Mouse (Mus musculus) embryonic facial prominence, embryonic 12.5 days (tissue): ENCODE measurements around the gene Gm26938. TPM values are rescaled to one million over a fixed set of nuclear protein-coding genes. Genes with fewer than 3 reads are reported as not detected.
A peak's percentile ranks its signal among the peaks of the same experiment; 100 is the strongest.

Experiments used
- ATAC-seq: fragments of 200-750 bp; cut with Nextera tagmentation; 2 replicates; pipeline ENCODE4 v1.8.0; 2017; ENCODE audit not compliant: insufficient number of reproducible peaks, insufficient read depth, low FRiP score, low TSS enrichment
- H3K27ac ChIP-seq: fragments of 300-500 bp; sonication (generic); 2 replicates; pipeline ENCODE4 v1.5.1; 2016; ENCODE audit warnings: mild to moderate bottlenecking
- H3K27me3 ChIP-seq: fragments of 300-500 bp; sonication (generic); 2 replicates; pipeline ENCODE4 v1.6.1; 2016; ENCODE audit warnings: mild to moderate bottlenecking, moderate library complexity
- H3K36me3 ChIP-seq: fragments of 300-500 bp; sonication (generic); 2 replicates; pipeline ENCODE4 v1.6.1; 2016; ENCODE audit warnings: mild to moderate bottlenecking
- H3K4me1 ChIP-seq: fragments of 300-500 bp; sonication (generic); 2 replicates; pipeline ENCODE4 v1.6.1; 2016
- H3K4me2 ChIP-seq: fragments of 300-500 bp; sonication (generic); replicated peaks from 2 replicates; pipeline ENCODE4 v1.6.1; 2016; ENCODE audit warnings: mild to moderate bottlenecking, moderate library complexity
- H3K4me3 ChIP-seq: fragments of 300-500 bp; sonication (generic); 2 replicates; pipeline ENCODE4 v1.5.1; 2016; ENCODE audit warnings: mild to moderate bottlenecking
- H3K9ac ChIP-seq: fragments of 300-500 bp; sonication (generic); 2 replicates; pipeline ENCODE4 v1.6.1; 2016; ENCODE audit warnings: mild to moderate bottlenecking, moderate library complexity
- H3K9me3 ChIP-seq: fragments of 300-500 bp; sonication (generic); 2 replicates; pipeline ENCODE4 v1.6.1; 2016; ENCODE audit warnings: mild to moderate bottlenecking, moderate library complexity
- WGBS: fragments of 180-500 bp; shearing (Covaris S2); methylation state at CpG from one replicate; pipeline ENCODE4 v1.1.7; 2016; 5-methylcytosine and 5-hydroxymethylcytosine counted together
- polyA plus RNA-seq: library from polyadenylated mRNA; unstranded; fragments of >200 nt; fragmentation: Nextera tagmentation; extraction: Ambion mirVana; gene quantifications from 2 replicates; pipeline ENCODE4 v1.2.1, GENCODE M21; 2016

Gm26938 gene
- polyA plus RNA-seq, 1 experiment from 2014 or later: not detected

- H3K9me3 ChIP-seq: no peaks in the 10 kb centered on the region
- ATAC-seq: no peak
- 81% methylated on average over 13 of the region's 13 CpGs for WGBS
- no peak overlapping the region for H3K4me3 ChIP-seq
- no peak overlapping the region for H3K27ac ChIP-seq
- no peak overlapping the region for H3K4me2 ChIP-seq
- H3K36me3 ChIP-seq: peaks cover 4% of the 10 kb centered on the region; the same call in 1 of the 2 replicates
- no peaks in the 10 kb centered on the region for H3K27me3 ChIP-seq
- H3K4me1 ChIP-seq: peaks cover 11% of the 10 kb centered on the region; the same call in 1 of the 2 replicates
- no peak overlapping the region for H3K9ac ChIP-seq
These were observed 3.2 kb upstream of the Gm26938 start for GRCm38 (mm10) chr5:139829384-139829783.

- no peak for ATAC-seq
- Histone ChIP-seq H3K27ac (no peak overlapping the region), H3K4me3 (no peak overlapping the region), H3K27me3 (no peaks in the 10 kb centered on the region), H3K9me3 (no peaks in the 10 kb centered on the region), H3K4me1 (peaks cover 11% of the 10 kb centered on the region; the same call in 1 of the 2 replicates), H3K4me2 (no peak overlapping the region; the same call in 1 of the 2 replicates), H3K9ac (no peak overlapping the region), H3K36me3 (peaks cover 18% of the 10 kb centered on the region)
- WGBS: 90% methylated on average over 1 of the region's 1 CpGs
These were observed 1.4 kb upstream of the Gm26938 start for GRCm38 (mm10) chr5:139827593-139827992.

- peak overlapping the region; percentile 96 for H3K4me2 ChIP-seq
- H3K9ac ChIP-seq: peak overlapping the region; percentile 75
- WGBS: 39% methylated on average over 11 of the region's 11 CpGs
- H3K4me3 ChIP-seq: peak overlapping the region; percentile 88
- peaks cover 27% of the 10 kb centered on the region for H3K36me3 ChIP-seq
- 0 out of 2 replicates have a peak overlapping the region, but pooled peaks have one; percentile 75 for H3K27ac ChIP-seq
- no peaks in the 10 kb centered on the region for H3K9me3 ChIP-seq
- H3K4me1 ChIP-seq: peaks cover 11% of the 10 kb centered on the region; the same call in 1 of the 2 replicates
- no peak for ATAC-seq
- H3K27me3 ChIP-seq: no peaks in the 10 kb centered on the region
These were observed 260 bp downstream of the Gm26938 start for GRCm38 (mm10) chr5:139825947-139826346.

- no peak overlapping the region for H3K4me2 ChIP-seq
- no peak overlapping the region for H3K4me3 ChIP-seq
- H3K9ac ChIP-seq: no peak overlapping the region
- H3K36me3 ChIP-seq: peaks cover 27% of the 10 kb centered on the region
- ATAC-seq: no peak
- H3K27ac ChIP-seq: no peak overlapping the region
- peaks cover 11% of the 10 kb centered on the region; the same call in 1 of the 2 replicates for H3K4me1 ChIP-seq
- no peaks in the 10 kb centered on the region for H3K27me3 ChIP-seq
- H3K9me3 ChIP-seq: no peaks in the 10 kb centered on the region
- WGBS: 82% methylated on average over 10 of the region's 10 CpGs
These were observed 1.7 kb downstream of the Gm26938 start for GRCm38 (mm10) chr5:139824531-139824930.

GRCm38 (mm10) chr5:139821466-139822459, 4.4 kb downstream of the Gm26938 start:
- no peak overlapping the region for H3K4me2 ChIP-seq
- H3K9me3 ChIP-seq: no peaks in the 10 kb centered on the region
- no peak overlapping the region for H3K27ac ChIP-seq
- peaks cover 11% of the 10 kb centered on the region; the same call in 1 of the 2 replicates for H3K4me1 ChIP-seq
- H3K9ac ChIP-seq: no peak overlapping the region
- peaks cover 27% of the 10 kb centered on the region for H3K36me3 ChIP-seq
- 74% methylated on average over 12 of the region's 12 CpGs for WGBS
- no peaks in the 10 kb centered on the region for H3K27me3 ChIP-seq
- ATAC-seq: no peak
- H3K4me3 ChIP-seq: no peak overlapping the region

- Histone ChIP-seq H3K9me3 (no peaks in the 10 kb centered on the region), H3K36me3 (peaks cover 25% of the 10 kb centered on the region), H3K4me3 (no peak within 1 kb of the TSS), H3K27me3 (peaks cover 5% of the 10 kb centered on the region), H3K4me1 (no peaks in the 10 kb centered on the region), H3K9ac (no peak within 1 kb of the TSS), H3K4me2 (no peak within 1 kb of the TSS), H3K27ac (no peak within 1 kb of the TSS)
- no peak for ATAC-seq
- WGBS: 84% methylated on average over 9 of the region's 9 CpGs
These were observed 6.5 kb downstream of the Gm26938 start, which contains the start of gene Tmem184a for GRCm38 (mm10) chr5:139819538-139820181. Tmem184a (minus strand) TSS chr5:139819917.

- no peaks in the 10 kb centered on the region for H3K9me3 ChIP-seq
- 55% methylated on average over 4 of the region's 4 CpGs for WGBS
- H3K27me3 ChIP-seq: peaks cover 14% of the 10 kb centered on the region
- peaks cover 21% of the 10 kb centered on the region for H3K36me3 ChIP-seq
- no peak overlapping the region for H3K27ac ChIP-seq
- ATAC-seq: no peak
- H3K4me2 ChIP-seq: no peak overlapping the region
- no peaks in the 10 kb centered on the region for H3K4me1 ChIP-seq
- H3K9ac ChIP-seq: no peak overlapping the region
- H3K4me3 ChIP-seq: no peak overlapping the region
These were observed 7.4 kb downstream of the Gm26938 start for GRCm38 (mm10) chr5:139818801-139819200.

- Histone ChIP-seq H3K9ac (no peak overlapping the region), H3K9me3 (no peaks in the 10 kb centered on the region), H3K4me2 (no peak overlapping the region), H3K4me1 (no peaks in the 10 kb centered on the region), H3K4me3 (no peak overlapping the region), H3K27ac (no peak overlapping the region), H3K27me3 (peaks cover 21% of the 10 kb centered on the region), H3K36me3 (peaks cover 13% of the 10 kb centered on the region)
- whole genome bisulfite sequencing: 82% methylated on average over 3 of the region's 3 CpGs
- ATAC-seq: no peak
These were observed 8.2 kb downstream of the Gm26938 start for GRCm38 (mm10) chr5:139818056-139818455.

GRCm38 (mm10) chr5:139817292-139817691, 8.9 kb downstream of the Gm26938 start:
- peaks cover 29% of the 10 kb centered on the region for H3K27me3 ChIP-seq
- H3K4me3 ChIP-seq: no peak overlapping the region
- WGBS: 7% methylated on average over 1 of the region's 1 CpGs
- H3K4me2 ChIP-seq: no peak overlapping the region
- no peak for ATAC-seq
- no peak overlapping the region for H3K27ac ChIP-seq
- peaks cover 6% of the 10 kb centered on the region for H3K36me3 ChIP-seq
- H3K9ac ChIP-seq: no peak overlapping the region
- no peaks in the 10 kb centered on the region for H3K9me3 ChIP-seq
- H3K4me1 ChIP-seq: no peaks in the 10 kb centered on the region

- Histone ChIP-seq H3K4me1 (no peaks in the 10 kb centered on the region), H3K36me3 (no peaks in the 10 kb centered on the region), H3K4me3 (no peak overlapping the region), H3K9ac (no peak overlapping the region), H3K4me2 (no peak overlapping the region), H3K27ac (no peak overlapping the region), H3K9me3 (no peaks in the 10 kb centered on the region), H3K27me3 (peaks cover 34% of the 10 kb centered on the region)
- ATAC-seq: no peak
These were observed 9.8 kb downstream of the Gm26938 start for GRCm38 (mm10) chr5:139816445-139816844.

GRCm38 (mm10) chr5:139815964-139816363, 10.2 kb downstream of the Gm26938 start:
- Histone ChIP-seq H3K27me3 (peaks cover 34% of the 10 kb centered on the region), H3K4me2 (no peak overlapping the region)

More at GRCm38 (mm10) chr5:139815964-139816363, 10.2 kb downstream of the Gm26938 start:
- H3K9ac ChIP-seq: no peak overlapping the region
- no peak overlapping the region for H3K4me3 ChIP-seq
- no peaks in the 10 kb centered on the region for H3K4me1 ChIP-seq
- 82% methylated on average over 6 of the region's 6 CpGs for WGBS
- no peaks in the 10 kb centered on the region for H3K9me3 ChIP-seq
- H3K27ac ChIP-seq: no peak overlapping the region
- no peaks in the 10 kb centered on the region for H3K36me3 ChIP-seq
- no peak for ATAC-seq
